In the genomic region with DNA sequence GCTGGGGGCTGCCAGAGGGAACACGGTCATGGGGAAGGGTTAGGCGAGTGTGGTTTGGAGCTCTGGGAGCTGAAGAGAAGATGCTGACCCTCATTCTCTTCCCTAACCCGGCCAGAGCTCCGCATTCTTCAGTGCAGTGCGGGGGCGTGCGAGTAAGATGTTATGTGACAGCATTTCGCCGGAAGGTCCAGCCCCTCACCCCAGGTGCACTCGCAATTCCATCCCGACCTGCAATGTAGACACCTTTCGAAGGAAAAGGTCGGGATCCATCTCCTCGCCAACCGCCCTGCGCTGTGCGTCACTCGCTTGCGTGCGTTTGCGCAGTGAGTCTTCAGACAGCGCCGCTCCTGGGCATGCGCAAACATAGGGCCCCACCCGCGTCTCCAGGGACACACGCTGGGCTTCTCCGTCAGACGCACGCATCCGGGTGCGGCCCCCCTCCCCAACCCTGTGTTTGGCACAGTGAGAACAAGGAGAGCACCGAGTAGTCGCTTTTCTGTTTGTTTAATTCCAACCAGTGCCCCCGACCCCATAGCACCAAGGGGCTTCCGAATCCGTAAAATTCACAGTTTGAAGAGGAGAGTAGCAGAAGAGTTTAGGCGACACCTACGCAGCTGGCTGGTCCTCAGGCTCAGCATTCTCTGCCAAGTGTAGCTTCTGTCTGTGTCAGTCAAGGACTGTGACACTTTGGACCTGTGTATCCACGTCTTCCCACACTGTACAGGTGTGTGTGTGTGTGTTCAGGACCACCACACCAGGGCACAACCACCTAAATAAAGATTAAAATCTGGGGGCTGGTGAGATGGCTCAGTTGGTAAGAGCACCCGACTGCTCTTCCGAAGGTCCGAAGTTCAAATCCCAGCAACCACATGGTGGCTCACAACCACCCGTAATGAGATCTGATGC, we compare ENCODE assay signal across 8 mouse cellular contexts. TPM values are rescaled to one million over a fixed set of nuclear protein-coding genes. Genes with fewer than 3 reads are reported as not detected.
A peak's percentile ranks its signal among the peaks of the same experiment; 100 is the strongest.
DNase-seq lines count a peak whose midpoint lies in the region; ATAC-seq and TF ChIP-seq lines count a peak whose summit lies in the region.

Gene Iqcc (minus strand): TSS at position 314 of the 906 bp plus-strand sequence.

- peak; percentile 85 for ATAC-seq in heart, embryonic 14.5 days (ENCODE audit: insufficient number of reproducible peaks, insufficient read depth, low FRiP score, low read depth)
- peak; percentile 87 for ATAC-seq in liver, embryonic 14.5 days (ENCODE audit: insufficient read depth)
- ATAC-seq in neural tube, embryonic 11.5 days (ENCODE audit: insufficient read depth, low FRiP score, low TSS enrichment): peak; percentile 83
- peak; percentile 90 for ATAC-seq in stomach, postnatal 0 days (ENCODE audit: low FRiP score, low TSS enrichment)

- 3% methylated on average over 43 of the region's 44 CpGs for WGBS in heart, embryonic 14.5 days
- 4% methylated on average over 43 of the region's 44 CpGs for WGBS in liver, embryonic 14.5 days (ENCODE audit: insufficient replicate concordance)
- 5% methylated on average over 43 of the region's 44 CpGs for WGBS in neural tube, embryonic 11.5 days
- 4% methylated on average over 42 of the region's 44 CpGs for WGBS in stomach, postnatal 0 days

- no peaks in the 10 kb centered on the region for H3K27me3 ChIP-seq in heart, embryonic 14.5 days (ENCODE audit: control insufficient read depth, insufficient read depth, low read length)
- no peaks in the 10 kb centered on the region for H3K27me3 ChIP-seq in liver, embryonic 14.5 days (ENCODE audit: control insufficient read depth, insufficient read depth, low read length)
- no peaks in the 10 kb centered on the region for H3K27me3 ChIP-seq in neural tube, embryonic 11.5 days (ENCODE audit: control insufficient read depth, insufficient read depth, low read length)
- no peaks in the 10 kb centered on the region for H3K27me3 ChIP-seq in stomach, postnatal 0 days (ENCODE audit: control insufficient read depth, insufficient read depth, low read length)

- H3K4me1 ChIP-seq in brown adipose tissue, adult 24 weeks (ENCODE audit: control insufficient read depth, insufficient read depth, insufficient read length, low read length): peaks cover 22% of the 10 kb centered on the region
- H3K4me1 ChIP-seq in heart, embryonic 14.5 days (ENCODE audit: control insufficient read depth in 2 of 2, insufficient read depth in 2 of 2, low read length in 2 of 2): peaks cover 14 to 23% of the 10 kb centered on the region in 2 experiments; a peak in 3 of 4 replicates
- peaks cover 12 to 16% of the 10 kb centered on the region in 2 experiments for H3K4me1 ChIP-seq in liver, embryonic 14.5 days (replicated peaks; ENCODE audit: control insufficient read depth in 2 of 2, insufficient read depth in 2 of 2, low read length in 1 of 2)
- H3K4me1 ChIP-seq in neural tube, embryonic 11.5 days (ENCODE audit: control insufficient read depth, insufficient read depth, low read length): peaks cover 14% of the 10 kb centered on the region
- H3K4me1 ChIP-seq in stomach, postnatal 0 days (replicated peaks; ENCODE audit: control insufficient read depth, insufficient read depth): 0 out of 2 replicates have a peak, but pooled peaks cover 6% of the 10 kb centered on the region

- peak within 1 kb of the TSS; percentile 80 for H3K27ac ChIP-seq in brown adipose tissue, adult 24 weeks (replicated peaks; ENCODE audit: low read depth, low read length)
- peak within 1 kb of the TSS; percentile 73 to 82 for H3K27ac ChIP-seq in heart, embryonic 14.5 days (replicated peaks in 1 of 2; ENCODE audit: control insufficient read depth in 1 of 2, insufficient read depth in 1 of 2, low read depth in 2 of 2, low read length in 2 of 2)
- peak within 1 kb of the TSS; percentile 46 for H3K27ac ChIP-seq in liver, embryonic 14.5 days
- H3K27ac ChIP-seq in neural tube, embryonic 11.5 days (ENCODE audit: low read depth, low read length): peak within 1 kb of the TSS; percentile 61; the same call in 1 of the 2 replicates
- peak within 1 kb of the TSS; percentile 79 for H3K27ac ChIP-seq in stomach, postnatal 0 days (replicated peaks)

- H3K9ac ChIP-seq in heart, embryonic 14.5 days (ENCODE audit: low read length): peak within 1 kb of the TSS; percentile 86
- peak within 1 kb of the TSS; percentile 86 for H3K9ac ChIP-seq in liver, embryonic 14.5 days (replicated peaks)
- peak within 1 kb of the TSS; percentile 79 for H3K9ac ChIP-seq in neural tube, embryonic 11.5 days (ENCODE audit: low read length)
- H3K9ac ChIP-seq in stomach, postnatal 0 days (ENCODE audit: low read length): peak within 1 kb of the TSS; percentile 73

- H3K4me3 ChIP-seq in brown adipose tissue, adult 24 weeks (ENCODE audit: insufficient read depth, low read depth, low read length): peak within 1 kb of the TSS; percentile 70
- peak within 1 kb of the TSS; percentile 66 to 71 for H3K4me3 ChIP-seq in heart, embryonic 14.5 days (ENCODE audit: control insufficient read depth in 1 of 2, insufficient read depth in 1 of 2, low read depth in 1 of 2, low read length in 2 of 2)
- H3K4me3 ChIP-seq in liver, embryonic 14.5 days (ENCODE audit: insufficient read depth in 1 of 2, low read depth in 2 of 2, low read length in 2 of 2): peak within 1 kb of the TSS; percentile 80 to 87
- peak within 1 kb of the TSS; percentile 59 for H3K4me3 ChIP-seq in neural tube, embryonic 11.5 days (ENCODE audit: low read depth, low read length)
- peak within 1 kb of the TSS; percentile 59 for H3K4me3 ChIP-seq in stomach, postnatal 0 days (ENCODE audit: low read depth, low read length)

- peak within 1 kb of the TSS; percentile 94 for H3K4me2 ChIP-seq in heart, embryonic 14.5 days (ENCODE audit: low read length)
- H3K4me2 ChIP-seq in liver, embryonic 14.5 days (ENCODE audit: low read depth): peak within 1 kb of the TSS; percentile 91
- H3K4me2 ChIP-seq in neural tube, embryonic 11.5 days (ENCODE audit: low read depth): peak within 1 kb of the TSS; percentile 60
- H3K4me2 ChIP-seq in stomach, postnatal 0 days (replicated peaks; ENCODE audit: low read depth): peak within 1 kb of the TSS; percentile 71

- peaks cover 27% of the 10 kb centered on the region for H3K36me3 ChIP-seq in heart, embryonic 14.5 days (ENCODE audit: control insufficient read depth, insufficient read depth, low read length)
- H3K36me3 ChIP-seq in liver, embryonic 14.5 days (replicated peaks; ENCODE audit: control insufficient read depth, insufficient read depth, low read depth): no peaks in the 10 kb centered on the region; the same call in 1 of the 2 replicates
- no peaks in the 10 kb centered on the region for H3K36me3 ChIP-seq in neural tube, embryonic 11.5 days (ENCODE audit: control insufficient read depth, insufficient read depth, low read length)
- H3K36me3 ChIP-seq in stomach, postnatal 0 days (ENCODE audit: control insufficient read depth, insufficient read depth, low read length): no peaks in the 10 kb centered on the region; the same call in 1 of the 2 replicates

- peak; percentile 58; the same call in 1 of the 2 replicates for TF ChIP-seq CTCF in liver, embryonic 14.5 days (IDR thresholded peaks at IDR 0.05; ENCODE audit: low read depth)
- peak; percentile 33; the same call in 1 of the 2 replicates for TF ChIP-seq CTCF in stomach, postnatal 0 days (IDR thresholded peaks at IDR 0.05; ENCODE audit: low read depth)

- no peaks in the 10 kb centered on the region for H3K9me3 ChIP-seq in heart, embryonic 14.5 days (ENCODE audit: control insufficient read depth, low read length)
- H3K9me3 ChIP-seq in liver, embryonic 14.5 days (ENCODE audit: control insufficient read depth, low read length): no peaks in the 10 kb centered on the region
- no peaks in the 10 kb centered on the region for H3K9me3 ChIP-seq in neural tube, embryonic 11.5 days (ENCODE audit: control insufficient read depth, low read length)
- H3K9me3 ChIP-seq in stomach, postnatal 0 days (ENCODE audit: control insufficient read depth, low read length): no peaks in the 10 kb centered on the region

- TF ChIP-seq EP300 in liver, embryonic 14.5 days (IDR thresholded peaks at IDR 0.05; ENCODE audit: low read depth): no peak
- no peak for TF ChIP-seq EP300 in stomach, postnatal 0 days (optimal IDR thresholded peaks at IDR 0.05)

- DNase-seq in CD4-positive, CD25-positive, alpha-beta regulatory T cell, adult 2 months (ENCODE audit: low read depth, low spot score): peak; percentile 98
- DNase-seq in fibroblast of lung, adult 2 months (ENCODE audit: low read depth): peak; percentile 82
- peak; percentile 97 to 98 for DNase-seq in kidney, postnatal 25 days
- peak; percentile 76 to 81 (median 77) for DNase-seq in liver, embryonic 14.5 days (ENCODE audit: low read depth in 3 of 3, low spot score in 3 of 3)
- DNase-seq in neural tube, embryonic 11.5 days (ENCODE audit: low spot score): peak; percentile 94
- peak; percentile 94 for DNase-seq in stomach, postnatal 0 days (ENCODE audit: low spot score)

RNA-seq across cellular contexts. Expression of gene Iqcc, which starts in this region (rescaled TPM):
- polyA plus RNA-seq in brown adipose tissue, adult 24 weeks (2012; ENCODE audit: insufficient read depth, insufficient read length, missing spikeins): 14.3 and 14.6 TPM in 2 replicates
- polyA plus RNA-seq in heart, embryonic 14.5 days (2014; fragmentation: Nextera tagmentation; extraction: Ambion mirVana): 24.1 and 25.1 TPM in 2 replicates
- 6.2 and 8.8 TPM in 2 replicates for polyA plus RNA-seq in liver, embryonic 14.5 days (2012; rRNA removed)
- polyA plus RNA-seq in liver, embryonic 14.5 days (2014; fragmentation: Nextera tagmentation; extraction: Ambion mirVana): 7.0 and 9.2 TPM in 2 replicates
- 25.7 and 30.2 TPM in 2 replicates for polyA plus RNA-seq in neural tube, embryonic 11.5 days (2014; fragmentation: Nextera tagmentation; extraction: Ambion mirVana)
- polyA plus RNA-seq in stomach, postnatal 0 days (2015; fragmentation: Nextera tagmentation; extraction: Ambion mirVana): 15.8 and 16.1 TPM in 2 replicates

Comparison
In these comparisons a context has a peak if more than half of its experiments do, and no peak if none do; other contexts are left out.
1. Peak in every context shown above with its lines: DNase-seq, ATAC-seq, H3K4me3 ChIP-seq and H3K27ac ChIP-seq.